Comparison of ENCODE assay signal across 8 mouse cellular contexts in the genomic region with DNA sequence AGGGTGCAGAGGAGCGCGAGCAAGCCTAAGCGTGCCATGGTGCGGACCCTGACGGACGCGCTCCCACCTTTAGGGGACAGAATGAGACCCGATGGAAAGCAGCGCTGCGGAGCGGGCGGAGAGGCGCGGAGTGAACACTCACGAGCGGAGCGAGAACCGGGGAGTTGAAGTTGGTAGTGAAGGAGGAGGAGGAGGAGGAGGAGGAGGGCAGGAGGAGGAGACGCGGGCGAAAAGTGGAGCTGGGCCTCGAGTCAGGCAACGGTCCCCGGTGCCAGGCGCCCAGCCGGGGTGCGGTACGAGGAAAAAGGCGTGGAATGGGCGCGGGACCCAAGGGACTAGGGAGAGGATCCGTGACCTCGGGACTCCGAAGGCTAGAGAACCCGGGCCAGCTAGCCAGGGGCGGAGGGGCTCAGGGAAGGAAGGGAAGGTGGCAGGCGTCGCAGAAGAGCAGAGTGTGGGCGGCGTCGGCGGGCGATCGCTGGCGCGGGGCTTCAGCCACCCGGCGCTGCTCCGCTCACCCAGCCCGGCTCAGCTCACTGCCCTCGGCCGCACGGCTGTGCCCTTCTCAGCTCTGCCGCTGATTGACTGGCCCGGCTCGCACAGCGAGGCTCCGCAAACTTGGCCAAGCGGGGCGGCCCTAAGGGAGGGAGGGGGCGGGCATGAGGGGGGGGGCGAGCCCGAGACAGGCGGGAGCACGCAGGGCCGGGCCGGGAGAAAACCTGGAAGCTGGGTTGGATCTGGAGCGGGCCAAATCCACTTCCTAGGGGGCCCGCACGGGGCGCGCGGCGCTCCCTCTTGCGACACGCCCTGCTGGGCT. TPM values are rescaled to one million over a fixed set of nuclear protein-coding genes. Genes with fewer than 3 reads are reported as not detected.
DNase-seq lines count a peak whose midpoint lies in the region; ATAC-seq lines count a peak whose summit lies in the region.

Gpc4 (minus strand) TSS at position 515 of the 817 bp plus-strand sequence.

- peak within 1 kb of the TSS; percentile 56 for H3K4me3 ChIP-seq in lung, embryonic 16.5 days (ENCODE audit: low read length)

- peak within 1 kb of the TSS; percentile 46 for H3K27ac ChIP-seq in lung, embryonic 16.5 days (ENCODE audit: low read length)

- ATAC-seq in hematopoietic stem cell, adult 5-6 weeks (replicated peaks in 1 of 2; ENCODE audit: insufficient read depth in 1 of 2, low FRiP score in 2 of 2, low TSS enrichment in 1 of 2, low read depth in 1 of 2, poor library complexity in 2 of 2, severe bottlenecking in 2 of 2), result peak; percentile 27 to 45; a peak in 2 of 4 replicates
- peak; percentile 93 for ATAC-seq in lung, embryonic 16.5 days (ENCODE audit: low read depth)
- ATAC-seq in CD4-positive, CD25-positive, alpha-beta regulatory T cell, adult 4 months, result no peak

- H3K27me3 ChIP-seq in lung, embryonic 16.5 days (ENCODE audit: control insufficient read depth, insufficient read depth, low read depth, low read length), result no peaks in the 10 kb centered on the region

- H3K36me3 ChIP-seq in lung, embryonic 16.5 days (ENCODE audit: control insufficient read depth, insufficient read depth, low read length), result no peaks in the 10 kb centered on the region

- WGBS in lung, embryonic 16.5 days, result 21% methylated on average over 55 of the region's 76 CpGs

- H3K9ac ChIP-seq in lung, embryonic 16.5 days (ENCODE audit: low read length), result peak within 1 kb of the TSS; percentile 75

- peaks cover 6% of the 10 kb centered on the region for H3K4me1 ChIP-seq in lung, embryonic 16.5 days (replicated peaks; ENCODE audit: control insufficient read depth, insufficient read depth, low read length)

- peak within 1 kb of the TSS; percentile 67 for H3K4me2 ChIP-seq in lung, embryonic 16.5 days (ENCODE audit: low read depth, low read length)

- peak; percentile 81 for DNase-seq in R1 (ENCODE audit: low read depth, low spot score)
- peak; percentile 3 for DNase-seq in cerebellum, adult 9-11 months
- DNase-seq in forelimb bud, embryonic 11.5 days (ENCODE audit: low read depth, low spot score), result peak; percentile 69
- DNase-seq in layer of hippocampus, adult 8-10 months (ENCODE audit: low spot score in 2 of 2), result peak; percentile 22 to 41
- DNase-seq in retina, embryonic 14.5 days (ENCODE audit: low spot score), result peak; percentile 80

- H3K9me3 ChIP-seq in lung, embryonic 16.5 days (ENCODE audit: control insufficient read depth, low read length), result no peaks in the 10 kb centered on the region

RNA-seq across cellular contexts. Expression of gene Gpc4, which starts in this region (rescaled TPM):
- 0.05 TPM in 1 of 2 replicates, not detected in the other for total RNA-seq in hematopoietic stem cell, adult 5-6 weeks (2017)
- 10 to 100 TPM; 45.6 to 52.9 (median 47.9) TPM for total RNA-seq in layer of hippocampus, adult 8-10 months (2022)
- 48.4 and 50.8 TPM in 2 replicates for polyA plus RNA-seq in lung, embryonic 16.5 days (2015; fragmentation: Nextera tagmentation; extraction: Ambion mirVana)
- polyA plus RNA-seq in CD4-positive, CD25-positive, alpha-beta regulatory T cell, adult 4 months (2017; shearing (Covaris generic)), result not detected

Comparison
In these comparisons a context has a peak if more than half of its experiments do, and no peak if none do; other contexts are left out.
1. RNA of gene Gpc4 (total RNA-seq): 45.6 to 52.9 TPM in layer of hippocampus, adult 8-10 months; 0.05 TPM in hematopoietic stem cell, adult 5-6 weeks; every median in the first group is over 10 times any median in the second.
2. RNA of gene Gpc4 (polyA plus RNA-seq): 48.4 to 50.8 TPM in lung, embryonic 16.5 days; not detected in CD4-positive, CD25-positive, alpha-beta regulatory T cell, adult 4 months; every median in the first group is over 10 times any median in the second.
3. Peak in ATAC-seq in hematopoietic stem cell, adult 5-6 weeks; RNA of the gene not detected or under 1 TPM.
4. DNase-seq: peak in every context shown above with its lines; median percentile 81 in R1; 80 in retina, embryonic 14.5 days; 69 in forelimb bud, embryonic 11.5 days; 32 in layer of hippocampus, adult 8-10 months; 3 in cerebellum, adult 9-11 months.